Mouse (Mus musculus): Measurements from ENCODE around the gene Kctd15. TPM values are rescaled to one million over a fixed set of nuclear protein-coding genes. Genes with fewer than 3 reads are reported as not detected.

Kctd15 gene
- 23.9 and 33.7 TPM in 2 replicates for polyA plus RNA-seq (2011; ENCODE audit: insufficient read depth, insufficient read length, low read depth, missing spikeins)

GRCm38 (mm10) chr7:34656632-34657031, at the start of gene Kctd15:
TSS of gene Kctd15 (minus strand) at chr7:34656732.
- Histone ChIP-seq H3K9me3 (replicated peaks; ENCODE audit: control insufficient read depth, insufficient read depth, low read length, poor library complexity, severe bottlenecking) (no peaks in the 10 kb centered on the region), H3K9ac (ENCODE audit: low read depth, poor library complexity, severe bottlenecking) (peak within 1 kb of the TSS; percentile 94), H3K4me3 (ENCODE audit: low read depth, low read length) (peak within 1 kb of the TSS; percentile 90), H3K27me3 (ENCODE audit: control insufficient read depth, insufficient read depth, low read length, poor library complexity, severe bottlenecking) (no peaks in the 10 kb centered on the region), H3K27ac (ENCODE audit: insufficient read depth, low read length) (0 out of 2 replicates have a peak within 1 kb of the TSS, but pooled peaks have one; percentile 30), H3K36me3 (ENCODE audit: control insufficient read depth, insufficient read depth, low read length, poor library complexity, severe bottlenecking) (no peaks in the 10 kb centered on the region), H3K4me1 (ENCODE audit: control insufficient read depth, insufficient read depth, low read length) (peaks cover 3% of the 10 kb centered on the region)
- TF ChIP-seq EP300 (IDR thresholded peaks at IDR 0.05; ENCODE audit: insufficient read depth, low read depth, low read length) (no peak), CTCF (IDR thresholded peaks at IDR 0.05; ENCODE audit: low read depth, low read length) (no peak), POLR2A (IDR thresholded peaks at IDR 0.05; ENCODE audit: insufficient read depth, low read length) (no peak)

GRCm38 (mm10) chr7:34704401-34704800, 47.9 kb upstream of the Kctd15 start:
- H3K27ac ChIP-seq (ENCODE audit: insufficient read depth, low read length) = no peak overlapping the region
- H3K27me3 ChIP-seq (ENCODE audit: control insufficient read depth, insufficient read depth, low read length, poor library complexity, severe bottlenecking) = no peaks in the 10 kb centered on the region
- no peak for TF ChIP-seq POLR2A (IDR thresholded peaks at IDR 0.05; ENCODE audit: insufficient read depth, low read length)
- TF ChIP-seq EP300 (IDR thresholded peaks at IDR 0.05; ENCODE audit: insufficient read depth, low read depth, low read length) = no peak
- no peak for TF ChIP-seq CTCF (IDR thresholded peaks at IDR 0.05; ENCODE audit: low read depth, low read length)
- no peak overlapping the region for H3K4me3 ChIP-seq (ENCODE audit: low read depth, low read length)
- H3K9me3 ChIP-seq (replicated peaks; ENCODE audit: control insufficient read depth, insufficient read depth, low read length, poor library complexity, severe bottlenecking) = no peaks in the 10 kb centered on the region
- no peaks in the 10 kb centered on the region for H3K4me1 ChIP-seq (ENCODE audit: control insufficient read depth, insufficient read depth, low read length)
- no peak overlapping the region for H3K9ac ChIP-seq (ENCODE audit: low read depth, poor library complexity, severe bottlenecking)
- no peaks in the 10 kb centered on the region for H3K36me3 ChIP-seq (ENCODE audit: control insufficient read depth, insufficient read depth, low read length, poor library complexity, severe bottlenecking)

GRCm38 (mm10) chr7:34703437-34703836, 46.9 kb upstream of the Kctd15 start:
- Histone ChIP-seq H3K27ac (ENCODE audit: insufficient read depth, low read length) (no peak overlapping the region), H3K4me3 (ENCODE audit: low read depth, low read length) (no peak overlapping the region), H3K4me1 (ENCODE audit: control insufficient read depth, insufficient read depth, low read length) (no peaks in the 10 kb centered on the region), H3K36me3 (ENCODE audit: control insufficient read depth, insufficient read depth, low read length, poor library complexity, severe bottlenecking) (no peaks in the 10 kb centered on the region), H3K27me3 (ENCODE audit: control insufficient read depth, insufficient read depth, low read length, poor library complexity, severe bottlenecking) (no peaks in the 10 kb centered on the region), H3K9ac (ENCODE audit: low read depth, poor library complexity, severe bottlenecking) (no peak overlapping the region), H3K9me3 (replicated peaks; ENCODE audit: control insufficient read depth, insufficient read depth, low read length, poor library complexity, severe bottlenecking) (no peaks in the 10 kb centered on the region)
- TF ChIP-seq POLR2A (IDR thresholded peaks at IDR 0.05; ENCODE audit: insufficient read depth, low read length) = no peak
- no peak for TF ChIP-seq EP300 (IDR thresholded peaks at IDR 0.05; ENCODE audit: insufficient read depth, low read depth, low read length)
- no peak for TF ChIP-seq CTCF (IDR thresholded peaks at IDR 0.05; ENCODE audit: low read depth, low read length)

- H3K27me3 ChIP-seq (ENCODE audit: control insufficient read depth, insufficient read depth, low read length, poor library complexity, severe bottlenecking) = no peaks in the 10 kb centered on the region
- no peaks in the 10 kb centered on the region for H3K4me1 ChIP-seq (ENCODE audit: control insufficient read depth, insufficient read depth, low read length)
- no peak for TF ChIP-seq CTCF (IDR thresholded peaks at IDR 0.05; ENCODE audit: low read depth, low read length)
- H3K27ac ChIP-seq (ENCODE audit: insufficient read depth, low read length) = no peak overlapping the region
- no peak overlapping the region for H3K9ac ChIP-seq (ENCODE audit: low read depth, poor library complexity, severe bottlenecking)
- no peaks in the 10 kb centered on the region for H3K36me3 ChIP-seq (ENCODE audit: control insufficient read depth, insufficient read depth, low read length, poor library complexity, severe bottlenecking)
- H3K4me3 ChIP-seq (ENCODE audit: low read depth, low read length) = no peak overlapping the region
- H3K9me3 ChIP-seq (replicated peaks; ENCODE audit: control insufficient read depth, insufficient read depth, low read length, poor library complexity, severe bottlenecking) = no peaks in the 10 kb centered on the region
These were observed 46.3 kb upstream of the Kctd15 start for GRCm38 (mm10) chr7:34702718-34703351.

GRCm38 (mm10) chr7:34699888-34700287, 43.4 kb upstream of the Kctd15 start:
- Histone ChIP-seq H3K27ac (ENCODE audit: insufficient read depth, low read length) (no peak overlapping the region), H3K9ac (ENCODE audit: low read depth, poor library complexity, severe bottlenecking) (no peak overlapping the region), H3K9me3 (replicated peaks; ENCODE audit: control insufficient read depth, insufficient read depth, low read length, poor library complexity, severe bottlenecking) (no peaks in the 10 kb centered on the region), H3K36me3 (ENCODE audit: control insufficient read depth, insufficient read depth, low read length, poor library complexity, severe bottlenecking) (no peaks in the 10 kb centered on the region), H3K27me3 (ENCODE audit: control insufficient read depth, insufficient read depth, low read length, poor library complexity, severe bottlenecking) (no peaks in the 10 kb centered on the region), H3K4me1 (ENCODE audit: control insufficient read depth, insufficient read depth, low read length) (peaks cover 4% of the 10 kb centered on the region), H3K4me3 (ENCODE audit: low read depth, low read length) (no peak overlapping the region)
- TF ChIP-seq EP300 (IDR thresholded peaks at IDR 0.05; ENCODE audit: insufficient read depth, low read depth, low read length) (no peak), POLR2A (IDR thresholded peaks at IDR 0.05; ENCODE audit: insufficient read depth, low read length) (no peak), CTCF (IDR thresholded peaks at IDR 0.05; ENCODE audit: low read depth, low read length) (no peak)

- Histone ChIP-seq H3K27me3 (ENCODE audit: control insufficient read depth, insufficient read depth, low read length, poor library complexity, severe bottlenecking) (no peaks in the 10 kb centered on the region), H3K9me3 (replicated peaks; ENCODE audit: control insufficient read depth, insufficient read depth, low read length, poor library complexity, severe bottlenecking) (no peaks in the 10 kb centered on the region), H3K4me1 (ENCODE audit: control insufficient read depth, insufficient read depth, low read length) (peaks cover 4% of the 10 kb centered on the region), H3K4me3 (ENCODE audit: low read depth, low read length) (no peak overlapping the region), H3K27ac (ENCODE audit: insufficient read depth, low read length) (no peak overlapping the region), H3K9ac (ENCODE audit: low read depth, poor library complexity, severe bottlenecking) (no peak overlapping the region), H3K36me3 (ENCODE audit: control insufficient read depth, insufficient read depth, low read length, poor library complexity, severe bottlenecking) (no peaks in the 10 kb centered on the region)
- TF ChIP-seq POLR2A (IDR thresholded peaks at IDR 0.05; ENCODE audit: insufficient read depth, low read length) = no peak
- TF ChIP-seq EP300 (IDR thresholded peaks at IDR 0.05; ENCODE audit: insufficient read depth, low read depth, low read length) = no peak
- TF ChIP-seq CTCF (IDR thresholded peaks at IDR 0.05; ENCODE audit: low read depth, low read length) = no peak
These were observed 41.7 kb upstream of the Kctd15 start for GRCm38 (mm10) chr7:34698221-34698620.

All from ES-Bruce4 (cell line).